Mouse (Mus musculus) intestine, embryonic 14.5 days (tissue): ENCODE results near the gene 4930412O13Rik. TPM values are rescaled to one million over a fixed set of nuclear protein-coding genes. Genes with fewer than 3 reads are reported as not detected.

Source experiments
- ATAC-seq: fragments of 200-750 bp; cut with Nextera tagmentation; replicated peaks from 2 replicates; pipeline ENCODE4 v1.8.0; 2017; ENCODE audit warnings: low read depth, moderate number of reproducible peaks, moderate TSS enrichment, moderate library complexity; ENCODE audit not compliant: low FRiP score, low TSS enrichment
- DNase-seq: peaks from one replicate; pipeline ENCODE4 v3.0.0-alpha.2; 2018; ENCODE audit warnings: low spot score
- H3K27ac ChIP-seq: fragments of 300-500 bp; sonication (generic); 2 replicates; pipeline ENCODE4 v1.5.1; 2014; ENCODE audit warnings: low read depth, mild to moderate bottlenecking, control low read depth
- H3K27me3 ChIP-seq: fragments of 300-500 bp; sonication (generic); replicated peaks from 2 replicates; pipeline ENCODE4 v1.6.1; 2014; ENCODE audit warnings: low read length, control low read depth; ENCODE audit not compliant: control insufficient read depth, insufficient read depth
- H3K36me3 ChIP-seq: fragments of 300-500 bp; sonication (generic); 2 replicates; pipeline ENCODE4 v1.6.1; 2014; ENCODE audit warnings: low read length, control low read depth; ENCODE audit not compliant: control insufficient read depth, insufficient read depth
- H3K4me1 ChIP-seq: fragments of 300-500 bp; sonication (generic); replicated peaks from 2 replicates; pipeline ENCODE4 v1.6.1; 2014; ENCODE audit warnings: low read length, control low read depth, mixed read lengths; ENCODE audit not compliant: control insufficient read depth, insufficient read depth
- H3K4me2 ChIP-seq: fragments of 300-500 bp; sonication (generic); 2 replicates; pipeline ENCODE4 v1.6.1; 2014; ENCODE audit warnings: low read length
- H3K4me3 ChIP-seq: fragments of 300-500 bp; sonication (generic); 2 replicates; pipeline ENCODE4 v1.5.1; 2014; ENCODE audit warnings: low read depth, low read length, control low read depth, mixed read lengths
- H3K9ac ChIP-seq: fragments of 300-500 bp; sonication (generic); 2 replicates; pipeline ENCODE4 v1.6.1; 2014; ENCODE audit warnings: mild to moderate bottlenecking, low read length
- H3K9me3 ChIP-seq: fragments of 300-500 bp; sonication (generic); 2 replicates; pipeline ENCODE4 v1.6.1; 2016; ENCODE audit warnings: low read length, control low read depth; ENCODE audit not compliant: control insufficient read depth
- WGBS: fragments of 180-500 bp; shearing (Covaris S2); extraction: QIAGEN DNeasy Blood & Tissue Kit; methylation state at CpG from one replicate; pipeline ENCODE4 v1.1.7; 2014; 5-methylcytosine and 5-hydroxymethylcytosine counted together
- polyA plus RNA-seq: library from polyadenylated mRNA; unstranded; fragments of >200 nt; fragmentation: Nextera tagmentation; extraction: Ambion mirVana; gene quantifications from 2 replicates; pipeline ENCODE4 v1.2.1, GENCODE M21; 2014

Gene 4930412O13Rik
- polyA plus RNA-seq, 1 experiment from 2014 or later, result not detected

GRCm38 (mm10) chr2:9903854-9904560 is 23.0 kb downstream of the 4930412O13Rik start:
- no peak for ATAC-seq
- H3K4me1 ChIP-seq, result peaks cover 3% of the 10 kb centered on the region; the same call in 1 of the 2 replicates

GRCm38 (mm10) chr2:9905995-9906394 is 24.9 kb downstream of the 4930412O13Rik start:
- Histone ChIP-seq H3K36me3 (no peaks in the 10 kb centered on the region), H3K4me2 (peak overlapping the region; percentile 34), H3K4me3 (0 out of 2 replicates have a peak overlapping the region, but pooled peaks have one; percentile 8), H3K27me3 (no peaks in the 10 kb centered on the region), H3K9ac (no peak overlapping the region), H3K9me3 (no peaks in the 10 kb centered on the region), H3K4me1 (peaks cover 3% of the 10 kb centered on the region; the same call in 1 of the 2 replicates), H3K27ac (no peak overlapping the region)
- ATAC-seq (no peak), DNase-seq (peak; percentile 55)
- 3% methylated on average over 11 of the region's 11 CpGs for WGBS

More at GRCm38 (mm10) chr2:9903854-9904560, 23.0 kb downstream of the 4930412O13Rik start:
- DNase-seq, result no peak
- peaks cover 10% of the 10 kb centered on the region for H3K27me3 ChIP-seq
- no peak overlapping the region for H3K9ac ChIP-seq
- H3K36me3 ChIP-seq, result no peaks in the 10 kb centered on the region
- no peak overlapping the region for H3K27ac ChIP-seq
- no peak overlapping the region for H3K4me3 ChIP-seq
- WGBS, result 51% methylated on average over 14 of the region's 14 CpGs
- H3K4me2 ChIP-seq, result no peak overlapping the region
- no peaks in the 10 kb centered on the region for H3K9me3 ChIP-seq

GRCm38 (mm10) chr2:9917602-9918001 is 36.5 kb downstream of the 4930412O13Rik start:
- Histone ChIP-seq H3K4me3 (no peak overlapping the region), H3K4me2 (no peak overlapping the region), H3K4me1 (no peaks in the 10 kb centered on the region; the same call in 1 of the 2 replicates), H3K27ac (no peak overlapping the region), H3K36me3 (peaks cover 11% of the 10 kb centered on the region), H3K9ac (no peak overlapping the region), H3K27me3 (no peaks in the 10 kb centered on the region), H3K9me3 (no peaks in the 10 kb centered on the region)
- DNase-seq, result no peak
- no peak for ATAC-seq
- WGBS, result 88% methylated on average over 9 of the region's 9 CpGs

- WGBS, result 75% methylated on average over 17 of the region's 17 CpGs
- Histone ChIP-seq H3K4me3 (no peak overlapping the region), H3K4me1 (no peaks in the 10 kb centered on the region; the same call in 1 of the 2 replicates), H3K4me2 (no peak overlapping the region), H3K36me3 (peaks cover 11% of the 10 kb centered on the region), H3K27me3 (no peaks in the 10 kb centered on the region), H3K9me3 (no peaks in the 10 kb centered on the region), H3K27ac (no peak overlapping the region), H3K9ac (no peak overlapping the region)
- peak; percentile 60 for DNase-seq
- ATAC-seq, result peak; percentile 90
Observed at GRCm38 (mm10) chr2:9918691-9919471, 37.8 kb downstream of the 4930412O13Rik start.

- no peak for DNase-seq
- no peak overlapping the region for H3K27ac ChIP-seq
Observed at GRCm38 (mm10) chr2:9926194-9926904, 45.3 kb downstream of the 4930412O13Rik start.

GRCm38 (mm10) chr2:9926905-9927283 is 45.8 kb downstream of the 4930412O13Rik start:
- Histone ChIP-seq H3K9ac (no peak overlapping the region), H3K27ac (no peak overlapping the region), H3K4me3 (no peak overlapping the region), H3K4me2 (no peak overlapping the region), H3K36me3 (no peaks in the 10 kb centered on the region), H3K9me3 (no peaks in the 10 kb centered on the region), H3K27me3 (no peaks in the 10 kb centered on the region), H3K4me1 (no peaks in the 10 kb centered on the region)
- DNase-seq (no peak), ATAC-seq (no peak)
- WGBS, result 79% methylated on average over 4 of the region's 4 CpGs

More at GRCm38 (mm10) chr2:9926194-9926904, 45.3 kb downstream of the 4930412O13Rik start:
- H3K4me2 ChIP-seq, result no peak overlapping the region
- no peak overlapping the region for H3K4me3 ChIP-seq
- 44% methylated on average over 7 of the region's 7 CpGs for WGBS
- no peak overlapping the region for H3K9ac ChIP-seq
- no peaks in the 10 kb centered on the region for H3K9me3 ChIP-seq
- no peaks in the 10 kb centered on the region for H3K36me3 ChIP-seq
- no peaks in the 10 kb centered on the region for H3K4me1 ChIP-seq
- no peaks in the 10 kb centered on the region for H3K27me3 ChIP-seq
- ATAC-seq, result no peak

Other genes starting within 250 kb of the 4930412O13Rik start
- not detected in 2 replicates for gene 9230102O04Rik, start 8.3 kb downstream of the 4930412O13Rik start, polyA plus RNA-seq
- gene Gata3, start 8.8 kb downstream of the 4930412O13Rik start, polyA plus RNA-seq, result 0.85 and 1.8 TPM in 2 replicates
- 13.3 and 15.9 TPM in 2 replicates for gene Taf3, start 167.3 kb downstream of the 4930412O13Rik start, polyA plus RNA-seq
- 727 and 729 TPM in 2 replicates for gene Atp5c1, start 199.3 kb downstream of the 4930412O13Rik start, polyA plus RNA-seq
- gene Kin, start 199.3 kb downstream of the 4930412O13Rik start, polyA plus RNA-seq, result 26.8 and 29.5 TPM in 2 replicates